In genomic region chr3:121953049-121953432, GRCm38 (mm10) we compare ENCODE assay signal across 8 mouse cellular contexts. TPM values are rescaled to one million over a fixed set of nuclear protein-coding genes. Genes with fewer than 3 reads are reported as not detected.
DNase-seq lines count a peak whose midpoint lies in the region; ATAC-seq and TF ChIP-seq lines count a peak whose summit lies in the region.

No protein-coding gene starts in this region.

- peaks cover 18% of the 10 kb centered on the region for H3K27me3 ChIP-seq in C2C12 (ENCODE audit: control insufficient read depth, insufficient read depth, insufficient read length)
- H3K27me3 ChIP-seq in forebrain, embryonic 12.5 days, result peaks cover 34% of the 10 kb centered on the region
- no peaks in the 10 kb centered on the region for H3K27me3 ChIP-seq in heart, embryonic 15.5 days
- peaks cover 24% of the 10 kb centered on the region for H3K27me3 ChIP-seq in liver, embryonic 12.5 days (replicated peaks)
- peaks cover 2% of the 10 kb centered on the region; the same call in 1 of the 2 replicates for H3K27me3 ChIP-seq in splenic B cell, adult 2 months (ENCODE audit: control insufficient read depth, insufficient read depth, low read length, poor library complexity, severe bottlenecking)

- DNase-seq in c-Kit-positive CD71-positive TER-119-negative erythroid progenitor cells, embryonic 14.5 days (ENCODE audit: low read depth), result peak; percentile 60
- DNase-seq in kidney, postnatal 14 days, result peak; percentile 96
- DNase-seq in neural tube, embryonic 10.5 days (ENCODE audit: extremely low spot score, low spot score), result peak; percentile 79
- DNase-seq in splenic B cell, adult 2 months (ENCODE audit: low read depth, low spot score), result peak; percentile 62

- no peaks in the 10 kb centered on the region for H3K79me3 ChIP-seq in C2C12 (ENCODE audit: low read depth)

- ATAC-seq in forebrain, embryonic 12.5 days (ENCODE audit: low FRiP score), result peak; percentile 91
- peak; percentile 97 for ATAC-seq in heart, embryonic 15.5 days (replicated peaks; ENCODE audit: insufficient number of reproducible peaks, insufficient read depth, low FRiP score, low read depth)
- peak; percentile 100 for ATAC-seq in liver, embryonic 12.5 days

- no peak for TF ChIP-seq CTCF in C2C12 (IDR thresholded peaks at IDR 0.05; ENCODE audit: control insufficient read depth, insufficient read depth, insufficient read length)

- under 1% methylated on average over 33 of the region's 44 CpGs for WGBS in forebrain, embryonic 12.5 days
- under 1% methylated on average over 44 of the region's 44 CpGs for WGBS in heart, embryonic 15.5 days
- WGBS in liver, embryonic 12.5 days (ENCODE audit: insufficient replicate concordance), result under 1% methylated on average over 31 of the region's 44 CpGs

- no peaks in the 10 kb centered on the region for H3K36me3 ChIP-seq in C2C12 (ENCODE audit: control insufficient read depth, insufficient read depth)
- H3K36me3 ChIP-seq in forebrain, embryonic 12.5 days (replicated peaks), result no peaks in the 10 kb centered on the region
- H3K36me3 ChIP-seq in heart, embryonic 15.5 days, result no peaks in the 10 kb centered on the region
- no peaks in the 10 kb centered on the region for H3K36me3 ChIP-seq in liver, embryonic 12.5 days
- no peaks in the 10 kb centered on the region for H3K36me3 ChIP-seq in splenic B cell, adult 2 months (ENCODE audit: control insufficient read depth, insufficient read depth, low read length, poor library complexity, severe bottlenecking)

- H3K4me3 ChIP-seq in C2C12 (ENCODE audit: insufficient read depth, poor library complexity, severe bottlenecking), result peak overlapping the region; percentile 2
- H3K4me3 ChIP-seq in forebrain, embryonic 12.5 days (replicated peaks), result peak overlapping the region; percentile 60
- H3K4me3 ChIP-seq in heart, embryonic 15.5 days, result peak overlapping the region; percentile 83
- peak overlapping the region; percentile 62 for H3K4me3 ChIP-seq in liver, embryonic 12.5 days

- H3K9ac ChIP-seq in forebrain, embryonic 12.5 days, result peak overlapping the region; percentile 47
- peak overlapping the region; percentile 83 for H3K9ac ChIP-seq in heart, embryonic 15.5 days
- peak overlapping the region; percentile 73 for H3K9ac ChIP-seq in liver, embryonic 12.5 days

- H3K9me3 ChIP-seq in forebrain, embryonic 12.5 days, result no peaks in the 10 kb centered on the region
- H3K9me3 ChIP-seq in heart, embryonic 15.5 days (replicated peaks), result no peaks in the 10 kb centered on the region
- no peaks in the 10 kb centered on the region for H3K9me3 ChIP-seq in liver, embryonic 12.5 days (replicated peaks)

- H3K27ac ChIP-seq in forebrain, embryonic 12.5 days, result no peak overlapping the region
- H3K27ac ChIP-seq in heart, embryonic 15.5 days, result peak overlapping the region; percentile 84
- 0 out of 2 replicates have a peak overlapping the region, but pooled peaks have one; percentile 22 for H3K27ac ChIP-seq in liver, embryonic 12.5 days

- H3K79me2 ChIP-seq in C2C12 (ENCODE audit: control insufficient read depth, insufficient read depth), result no peaks in the 10 kb centered on the region

- peak overlapping the region; percentile 87 for H3K4me2 ChIP-seq in forebrain, embryonic 12.5 days
- peak overlapping the region; percentile 79 for H3K4me2 ChIP-seq in heart, embryonic 15.5 days
- peak overlapping the region; percentile 94 for H3K4me2 ChIP-seq in liver, embryonic 12.5 days

- H3K4me1 ChIP-seq in forebrain, embryonic 12.5 days, result peaks cover 11% of the 10 kb centered on the region
- peaks cover 5% of the 10 kb centered on the region for H3K4me1 ChIP-seq in heart, embryonic 15.5 days (replicated peaks)
- peaks cover 12% of the 10 kb centered on the region for H3K4me1 ChIP-seq in liver, embryonic 12.5 days

- no peak overlapping the region for H3ac ChIP-seq in C2C12 (ENCODE audit: control insufficient read depth, insufficient read length, low read depth)

TF ChIP-seq in C2C12, 6 proteins besides CTCF, POLR2A, EP300 and RAD21:
- TF ChIP-seq USF1 (IDR thresholded peaks at IDR 0.05; ENCODE audit: low read depth), result no peak
- TF ChIP-seq MAX (IDR thresholded peaks at IDR 0.05), result no peak
- TF ChIP-seq CEBPB (IDR thresholded peaks at IDR 0.05; ENCODE audit: low read depth), result no peak
- TF ChIP-seq MYOD1 (IDR thresholded peaks at IDR 0.05; ENCODE audit: control insufficient read depth, insufficient read length, low read depth), result no peak
- TF ChIP-seq MYOG (IDR thresholded peaks at IDR 0.05; ENCODE audit: control insufficient read depth, extremely low read depth, insufficient read length), result no peak
- no peak for TF ChIP-seq FOSL1 (IDR thresholded peaks at IDR 0.05; ENCODE audit: insufficient read depth, low read length, poor library complexity, severe bottlenecking)

RNA-seq across cellular contexts. Expression of gene Arhgap29, which starts 0.7 kb away (rescaled TPM):
- 5.8 TPM for polyA plus RNA-seq in C2C12 (2012; fragmentation: generic; extraction: Trizol)
- polyA plus RNA-seq in forebrain, embryonic 12.5 days (2016; fragmentation: Nextera tagmentation; extraction: Ambion mirVana), result 21.1 and 25.1 TPM in 2 replicates
- polyA plus RNA-seq in heart, embryonic 15.5 days (2015; fragmentation: Nextera tagmentation; extraction: Ambion mirVana), result 45.3 and 48.1 TPM in 2 replicates
- 11.2 and 12.7 TPM in 2 replicates for polyA plus RNA-seq in liver, embryonic 12.5 days (2016; fragmentation: Nextera tagmentation; extraction: Ambion mirVana)

Comparison
In these comparisons a context has a peak if more than half of its experiments do, and no peak if none do; other contexts are left out.
1. H3K4me3 ChIP-seq: peak in every context shown above with its lines; median percentile 83 in heart, embryonic 15.5 days; 62 in liver, embryonic 12.5 days; 60 in forebrain, embryonic 12.5 days; 2 in C2C12.